Mouse (Mus musculus) kidney, adult 11 months (tissue): ENCODE results near the gene Yod1.

Experiments used
- DNase-seq: peaks from one replicate; pipeline ENCODE4 v3.0.0; 2022

Yod1 gene

GRCm38 (mm10) chr1:130717291-130717871 is at the start of gene Yod1:
Gene Yod1, plus strand, starts transcription at chr1:130717327.
- DNase-seq = peak; percentile 81

- no peak for DNase-seq
Observed at GRCm38 (mm10) chr1:130678551-130678950, 38.6 kb upstream of the Yod1 start.

GRCm38 (mm10) chr1:130681075-130681474 is 36.1 kb upstream of the Yod1 start:
- no peak for DNase-seq

GRCm38 (mm10) chr1:130681656-130682413 is 35.3 kb upstream of the Yod1 start:
- DNase-seq = no peak

- no peak for DNase-seq
Observed at GRCm38 (mm10) chr1:130683905-130684304, 33.2 kb upstream of the Yod1 start.

GRCm38 (mm10) chr1:130698601-130699000 is 18.5 kb upstream of the Yod1 start:
- no peak for DNase-seq

GRCm38 (mm10) chr1:130699937-130700633 is 17.0 kb upstream of the Yod1 start:
- no peak for DNase-seq

GRCm38 (mm10) chr1:130701976-130702375 is 15.2 kb upstream of the Yod1 start:
- no peak for DNase-seq

- no peak for DNase-seq
Observed at GRCm38 (mm10) chr1:130703613-130704012, 13.5 kb upstream of the Yod1 start.

- DNase-seq = no peak
Observed at GRCm38 (mm10) chr1:130710283-130711080, 6.6 kb upstream of the Yod1 start.

- DNase-seq = no peak
Observed at GRCm38 (mm10) chr1:130714046-130714445, 3.1 kb upstream of the Yod1 start.

- DNase-seq = peak; percentile 98
Observed at GRCm38 (mm10) chr1:130715561-130716217, 1.4 kb upstream of the Yod1 start, which contains the start of gene Gm29427. Gene Gm29427, minus strand, starts transcription at chr1:130715799.

- DNase-seq = no peak
Observed at GRCm38 (mm10) chr1:130716218-130716512, 962 bp upstream of the Yod1 start.

- DNase-seq = no peak
Observed at GRCm38 (mm10) chr1:130716513-130717290, 425 bp upstream of the Yod1 start.

- no peak for DNase-seq
Observed at GRCm38 (mm10) chr1:130724206-130724605, 7.1 kb downstream of the Yod1 start.

GRCm38 (mm10) chr1:130726396-130726795 is 9.3 kb downstream of the Yod1 start:
- no peak for DNase-seq

- DNase-seq = no peak
Observed at GRCm38 (mm10) chr1:130728070-130728469, 10.9 kb downstream of the Yod1 start.

GRCm38 (mm10) chr1:130728708-130729107 is 11.6 kb downstream of the Yod1 start:
- no peak for DNase-seq

GRCm38 (mm10) chr1:130729153-130729552 is 12.0 kb downstream of the Yod1 start, which contains the start of gene Pfkfb2:
Gene Pfkfb2, minus strand, starts transcription at chr1:130729253.
- DNase-seq = no peak

GRCm38 (mm10) chr1:130731741-130732337 is 14.7 kb downstream of the Yod1 start, which contains the start of gene AA986860:
Gene AA986860, plus strand, starts transcription at chr1:130731976.
- DNase-seq = peak; percentile 82
